Mouse (Mus musculus): ENCODE data around the gene Kcna3.

The Kcna3 gene

GRCm38 (mm10) chr3:107065510-107066095 is 29.6 kb downstream of the Kcna3 start:
- DNase-seq = no peak

GRCm38 (mm10) chr3:107066165-107066850 is 30.3 kb downstream of the Kcna3 start:
- no peak for DNase-seq

GRCm38 (mm10) chr3:107067245-107067644 is 31.3 kb downstream of the Kcna3 start:
- DNase-seq = no peak

- DNase-seq = no peak
Observed at GRCm38 (mm10) chr3:107073863-107074262, 37.9 kb downstream of the Kcna3 start.

- DNase-seq = no peak
Observed at GRCm38 (mm10) chr3:107075705-107076104, 39.7 kb downstream of the Kcna3 start.

- DNase-seq = no peak
Observed at GRCm38 (mm10) chr3:107076658-107077057, 40.7 kb downstream of the Kcna3 start.

GRCm38 (mm10) chr3:107077101-107077500 is 41.1 kb downstream of the Kcna3 start:
- DNase-seq = no peak

GRCm38 (mm10) chr3:107080803-107081202 is 44.8 kb downstream of the Kcna3 start:
- DNase-seq = no peak

GRCm38 (mm10) chr3:107081227-107081626 is 45.3 kb downstream of the Kcna3 start:
- no peak for DNase-seq

- DNase-seq = no peak
Observed at GRCm38 (mm10) chr3:107084586-107084985, 48.6 kb downstream of the Kcna3 start.

GRCm38 (mm10) chr3:107087410-107087809 is 51.4 kb downstream of the Kcna3 start:
- DNase-seq = no peak

All from right cerebral cortex, postnatal 25 days (tissue).